Mouse (Mus musculus) small intestine, adult 2 months (tissue): ENCODE measurements around the gene Cog2. TPM values are rescaled to one million over a fixed set of nuclear protein-coding genes. Genes with fewer than 3 reads are reported as not detected.
A peak's percentile ranks its signal among the peaks of the same experiment; 100 is the strongest.

ENCODE experiments used
- H3K27ac ChIP-seq: fragments of 200-500 bp; 2 replicates; pipeline ENCODE4 v1.5.1; 2012; ENCODE audit warnings: low read depth, low read length, control low read depth, inconsistent platforms; ENCODE audit not compliant: insufficient read depth
- H3K27me3 ChIP-seq: fragments of 200-500 bp; 2 replicates; pipeline ENCODE4 v1.6.1; 2012; ENCODE audit warnings: mild to moderate bottlenecking, moderate library complexity, low read length, inconsistent platforms; ENCODE audit not compliant: control insufficient read depth, insufficient read depth
- H3K36me3 ChIP-seq: fragments of 200-500 bp; 2 replicates; pipeline ENCODE4 v1.6.1; 2012; ENCODE audit warnings: mild to moderate bottlenecking, low read length, control low read depth, inconsistent platforms; ENCODE audit not compliant: control insufficient read depth, insufficient read depth
- H3K4me1 ChIP-seq: fragments of 200-500 bp; 2 replicates; pipeline ENCODE4 v1.6.1; 2012; ENCODE audit warnings: low read length, inconsistent platforms, mixed read lengths; ENCODE audit not compliant: control insufficient read depth, insufficient read depth, insufficient read length
- H3K4me3 ChIP-seq: fragments of 200-500 bp; 2 replicates; pipeline ENCODE4 v1.5.1; 2012; ENCODE audit warnings: low read depth, mild to moderate bottlenecking, control low read depth, inconsistent platforms, low read length, moderate library complexity
- CTCF ChIP-seq: fragments of 200-500 bp; IDR thresholded peaks from 2 replicates; pipeline ENCODE4 v1.5.1; 2012; ENCODE audit warnings: low read depth, mild to moderate bottlenecking, control low read depth, inconsistent platforms, low read length, moderate library complexity, mixed read lengths; ENCODE audit not compliant: insufficient replicate concordance, insufficient read length; ENCODE audit errors: extremely low read depth
- POLR2A ChIP-seq: fragments of 200-500 bp; IDR thresholded peaks from 2 replicates; pipeline ENCODE4 v1.6.1; 2012; ENCODE audit warnings: low read depth, mild to moderate bottlenecking, control low read depth, inconsistent platforms, low read length, moderate library complexity
- WGBS: fragments of 180-500 bp; shearing (Covaris S2); methylation state at CpG from one replicate; pipeline ENCODE4 v1.1.7; 2018; 5-methylcytosine and 5-hydroxymethylcytosine counted together
- polyA plus RNA-seq: library from polyadenylated mRNA; depleted of rRNA; stranded (reverse); fragments of >200 nt; gene quantifications from 2 replicates; pipeline ENCODE4 v1.2.3, GENCODE M21; 2012

The Cog2 gene
- polyA plus RNA-seq, 1 experiment, result 14.7 TPM

DNA sequence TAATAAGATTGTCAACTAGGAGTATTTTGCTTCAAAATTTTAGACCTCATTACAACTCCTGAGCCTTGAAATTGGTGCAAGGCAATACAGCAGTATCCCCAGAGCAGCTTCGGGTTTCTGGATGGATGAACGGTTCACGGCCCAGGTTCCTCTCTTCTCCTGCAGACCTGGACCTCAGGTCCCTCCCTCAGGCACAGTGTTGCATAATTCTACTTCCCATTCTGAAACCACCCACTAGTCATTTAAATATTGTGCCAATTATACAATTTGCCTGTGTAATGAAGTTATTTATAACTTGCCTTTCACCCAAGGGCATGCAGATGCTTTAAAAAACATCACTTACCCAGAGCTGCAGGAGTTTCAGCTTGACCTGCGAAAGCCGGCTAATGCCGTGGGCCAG lies 31.3 kb upstream of the Cog2 start:
- Histone ChIP-seq H3K36me3 (no peaks in the 10 kb centered on the region), H3K27me3 (no peaks in the 10 kb centered on the region), H3K4me1 (no peaks in the 10 kb centered on the region), H3K27ac (no peak overlapping the region), H3K4me3 (no peak overlapping the region)
- 93% methylated on average over 6 of the region's 6 CpGs for WGBS
- no peak for TF ChIP-seq POLR2A
- no peak for TF ChIP-seq CTCF

DNA sequence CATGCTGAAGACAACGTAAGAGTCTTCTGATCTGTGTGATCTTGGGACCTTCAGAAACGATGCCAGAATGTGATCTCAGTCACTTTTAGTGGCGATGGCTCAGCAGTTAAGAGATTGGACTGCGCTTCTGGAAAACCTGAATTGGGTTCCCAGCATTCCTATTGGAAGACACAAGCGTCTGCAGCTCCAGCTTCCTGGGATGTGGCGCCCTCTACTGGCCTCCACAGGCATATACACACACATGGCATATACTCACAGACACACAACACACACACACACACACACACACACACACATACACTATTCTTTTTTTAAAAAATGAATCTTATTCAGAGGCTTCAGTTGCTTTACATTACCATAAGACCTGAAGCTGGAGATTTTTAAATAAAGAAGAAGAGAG lies 30.8 kb upstream of the Cog2 start:
- H3K27ac ChIP-seq, result no peak overlapping the region
- H3K27me3 ChIP-seq, result no peaks in the 10 kb centered on the region
- no peaks in the 10 kb centered on the region for H3K4me1 ChIP-seq
- no peaks in the 10 kb centered on the region for H3K36me3 ChIP-seq
- TF ChIP-seq POLR2A (no peak), CTCF (peak; percentile 20; the same call in 1 of the 2 replicates)
- 87% methylated on average over 6 of the region's 6 CpGs for WGBS
- no peak overlapping the region for H3K4me3 ChIP-seq

DNA sequence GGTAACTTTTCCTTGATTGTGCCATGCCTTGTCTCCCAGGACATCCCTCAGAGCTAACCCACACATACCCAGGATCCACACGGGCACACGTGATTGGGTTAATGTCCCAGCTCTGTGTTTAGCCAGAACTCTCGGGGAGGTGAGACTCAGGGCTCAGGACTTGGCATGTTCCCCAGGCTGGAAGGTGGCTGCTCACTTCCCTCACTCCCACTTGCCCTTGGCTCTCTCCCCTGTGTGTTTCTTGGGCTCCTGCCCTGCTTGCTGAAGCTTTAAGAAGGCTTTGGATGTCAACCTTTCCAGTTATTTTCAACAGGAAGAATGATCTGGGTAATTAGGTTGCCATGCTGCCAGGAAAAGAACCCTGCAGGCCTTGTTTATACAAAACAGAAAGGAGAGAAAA lies 26.2 kb upstream of the Cog2 start:
- H3K36me3 ChIP-seq, result no peaks in the 10 kb centered on the region
- H3K27me3 ChIP-seq, result no peaks in the 10 kb centered on the region
- WGBS, result 67% methylated on average over 3 of the region's 3 CpGs
- H3K4me1 ChIP-seq, result no peaks in the 10 kb centered on the region
- H3K4me3 ChIP-seq, result no peak overlapping the region
- TF ChIP-seq POLR2A (no peak), CTCF (no peak)
- H3K27ac ChIP-seq, result no peak overlapping the region

DNA sequence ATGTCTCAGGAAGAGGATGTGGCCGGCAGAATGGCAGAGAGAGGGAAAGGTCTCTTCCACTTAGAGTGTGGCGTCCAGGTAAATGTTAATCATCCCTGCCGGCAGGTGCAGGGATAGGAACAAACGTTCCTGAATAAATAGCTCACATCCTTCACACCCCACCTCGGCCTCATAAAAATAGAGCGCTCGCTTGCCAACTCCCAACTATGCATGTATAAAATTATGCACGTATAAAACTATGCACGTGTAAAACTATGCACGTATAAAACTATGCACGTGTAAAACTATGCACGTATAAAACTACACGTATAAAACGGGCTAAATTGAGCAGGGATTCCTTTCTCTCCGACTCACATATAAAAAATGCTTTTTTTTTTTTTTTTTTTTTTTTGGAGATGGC lies 25.6 kb upstream of the Cog2 start:
- Histone ChIP-seq H3K27ac (no peak overlapping the region), H3K27me3 (no peaks in the 10 kb centered on the region), H3K4me3 (no peak overlapping the region), H3K4me1 (no peaks in the 10 kb centered on the region; the same call in 1 of the 2 replicates), H3K36me3 (no peaks in the 10 kb centered on the region)
- no peak for TF ChIP-seq CTCF
- no peak for TF ChIP-seq POLR2A
- WGBS, result 70% methylated on average over 15 of the region's 15 CpGs

DNA sequence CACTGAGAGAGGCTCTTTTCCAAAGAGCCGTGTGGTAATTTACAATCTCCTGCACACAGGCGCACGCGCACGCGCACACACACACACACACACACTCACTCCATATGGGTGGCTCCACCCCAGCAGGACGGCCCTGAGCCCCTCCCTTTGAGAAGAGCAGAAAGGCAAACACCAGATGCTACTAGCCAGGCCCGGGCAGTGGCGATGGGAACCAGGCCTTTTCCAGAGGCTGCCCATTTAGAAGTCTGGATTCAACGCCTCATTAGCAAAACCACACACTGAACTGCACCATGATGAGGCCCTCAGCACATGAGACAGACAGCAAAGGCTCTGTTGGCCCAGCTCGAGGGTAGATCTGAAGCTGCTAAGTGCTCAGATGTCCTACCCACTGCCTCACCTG lies 24.9 kb upstream of the Cog2 start:
- no peak overlapping the region for H3K4me3 ChIP-seq
- TF ChIP-seq POLR2A, result no peak
- no peak for TF ChIP-seq CTCF
- no peaks in the 10 kb centered on the region for H3K27me3 ChIP-seq
- WGBS, result 41% methylated on average over 11 of the region's 11 CpGs
- no peak overlapping the region for H3K27ac ChIP-seq
- H3K36me3 ChIP-seq, result no peaks in the 10 kb centered on the region
- no peaks in the 10 kb centered on the region; the same call in 1 of the 2 replicates for H3K4me1 ChIP-seq

DNA sequence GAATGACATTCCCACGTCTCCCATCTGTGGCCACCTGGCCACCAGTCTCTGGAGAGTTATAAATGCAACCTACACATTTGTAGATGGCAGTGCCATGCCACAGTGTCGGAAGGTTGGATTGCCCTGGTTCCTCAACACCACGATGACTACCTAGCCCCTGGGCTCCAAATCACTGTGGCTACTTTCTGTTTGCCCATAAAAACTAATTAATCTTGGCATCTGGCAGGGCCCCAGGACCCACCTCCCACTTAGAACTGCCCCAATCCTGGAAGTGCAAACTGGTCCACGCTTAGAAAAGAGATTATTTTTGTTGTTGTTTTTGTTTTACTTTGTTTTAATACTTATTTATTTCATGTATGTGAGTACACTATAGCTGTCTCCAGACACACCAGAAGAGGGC lies 24.3 kb upstream of the Cog2 start:
- no peak for TF ChIP-seq POLR2A
- no peak for TF ChIP-seq CTCF
- 74% methylated on average over 4 of the region's 4 CpGs for WGBS
- no peak overlapping the region for H3K4me3 ChIP-seq
- no peak overlapping the region for H3K27ac ChIP-seq
- H3K27me3 ChIP-seq, result no peaks in the 10 kb centered on the region
- H3K4me1 ChIP-seq, result no peaks in the 10 kb centered on the region; the same call in 1 of the 2 replicates
- H3K36me3 ChIP-seq, result no peaks in the 10 kb centered on the region

DNA sequence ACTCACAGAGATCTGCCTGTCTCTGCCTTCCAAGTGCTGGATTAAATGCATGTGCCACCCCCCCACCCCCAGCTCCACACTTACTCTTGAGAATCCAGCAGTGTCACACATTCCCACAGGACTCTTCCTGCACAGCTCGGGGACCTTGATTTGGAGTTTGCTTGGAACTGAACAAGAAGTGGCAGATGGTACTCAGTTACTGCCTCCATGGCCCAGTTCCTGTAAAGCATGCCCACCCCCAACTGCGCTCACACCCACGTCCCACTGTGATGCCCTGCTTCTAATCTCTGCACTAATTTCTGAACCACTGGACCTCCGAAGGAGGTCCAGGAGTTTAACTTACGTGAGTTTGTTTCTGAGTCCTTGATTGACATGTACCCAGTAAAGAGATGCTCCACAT lies 23.7 kb upstream of the Cog2 start:
- H3K27me3 ChIP-seq, result no peaks in the 10 kb centered on the region
- TF ChIP-seq CTCF (no peak), POLR2A (no peak)
- WGBS, result 91% methylated on average over 5 of the region's 5 CpGs
- H3K4me3 ChIP-seq, result no peak overlapping the region
- no peaks in the 10 kb centered on the region; the same call in 1 of the 2 replicates for H3K4me1 ChIP-seq
- H3K27ac ChIP-seq, result no peak overlapping the region
- no peaks in the 10 kb centered on the region for H3K36me3 ChIP-seq

DNA sequence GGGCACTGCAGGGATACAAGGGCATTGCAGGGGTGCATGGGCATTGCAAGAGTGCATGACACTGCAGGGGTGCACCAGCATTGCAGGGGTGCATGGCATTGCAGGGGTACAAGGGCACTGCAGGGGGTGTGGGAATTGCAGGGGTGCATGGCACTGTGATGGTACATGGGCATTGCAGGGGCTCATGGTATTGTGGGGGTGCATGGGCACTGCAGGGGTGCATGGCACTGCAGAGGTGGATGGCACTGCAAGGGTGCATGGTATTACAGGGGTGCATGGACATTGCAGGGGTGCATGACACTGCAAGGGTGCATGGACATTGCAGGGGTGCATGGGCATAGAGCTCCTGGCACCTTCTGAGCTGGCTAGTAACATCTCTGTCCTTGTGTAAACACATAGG lies 22.2 kb upstream of the Cog2 start:
- Histone ChIP-seq H3K4me1 (no peaks in the 10 kb centered on the region; the same call in 1 of the 2 replicates), H3K27me3 (no peaks in the 10 kb centered on the region), H3K4me3 (no peak overlapping the region), H3K27ac (no peak overlapping the region), H3K36me3 (no peaks in the 10 kb centered on the region)
- TF ChIP-seq POLR2A (no peak), CTCF (no peak)
